Mouse (Mus musculus) A20 (cell line): ENCODE data around the gene Slc25a45.

ENCODE experiments used
- DNase-seq: peaks from one replicate; pipeline ENCODE4 v3.0.0-alpha.2; 2011; ENCODE audit warnings: low read depth, low spot score

Slc25a45 gene

DNA sequence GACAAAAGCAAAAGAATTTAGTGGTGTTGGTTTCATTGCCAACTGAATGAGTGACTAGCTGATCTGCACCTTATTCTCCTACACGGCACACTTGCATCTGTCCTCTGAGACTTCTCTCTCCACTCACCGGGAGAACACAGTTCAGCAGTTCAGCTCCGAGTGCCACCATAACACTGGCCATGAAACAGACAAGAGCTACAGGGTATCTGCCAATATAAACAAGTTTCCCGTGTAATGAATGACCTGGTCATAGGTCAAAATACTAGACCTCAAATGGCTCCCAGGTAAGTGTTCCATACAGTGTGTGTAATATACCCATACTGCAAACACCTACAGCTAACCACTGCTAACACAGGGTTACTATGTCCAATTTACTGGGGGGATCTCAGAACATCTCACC, 11.6 kb downstream of the Slc25a45 start:
- no peak for DNase-seq

DNA sequence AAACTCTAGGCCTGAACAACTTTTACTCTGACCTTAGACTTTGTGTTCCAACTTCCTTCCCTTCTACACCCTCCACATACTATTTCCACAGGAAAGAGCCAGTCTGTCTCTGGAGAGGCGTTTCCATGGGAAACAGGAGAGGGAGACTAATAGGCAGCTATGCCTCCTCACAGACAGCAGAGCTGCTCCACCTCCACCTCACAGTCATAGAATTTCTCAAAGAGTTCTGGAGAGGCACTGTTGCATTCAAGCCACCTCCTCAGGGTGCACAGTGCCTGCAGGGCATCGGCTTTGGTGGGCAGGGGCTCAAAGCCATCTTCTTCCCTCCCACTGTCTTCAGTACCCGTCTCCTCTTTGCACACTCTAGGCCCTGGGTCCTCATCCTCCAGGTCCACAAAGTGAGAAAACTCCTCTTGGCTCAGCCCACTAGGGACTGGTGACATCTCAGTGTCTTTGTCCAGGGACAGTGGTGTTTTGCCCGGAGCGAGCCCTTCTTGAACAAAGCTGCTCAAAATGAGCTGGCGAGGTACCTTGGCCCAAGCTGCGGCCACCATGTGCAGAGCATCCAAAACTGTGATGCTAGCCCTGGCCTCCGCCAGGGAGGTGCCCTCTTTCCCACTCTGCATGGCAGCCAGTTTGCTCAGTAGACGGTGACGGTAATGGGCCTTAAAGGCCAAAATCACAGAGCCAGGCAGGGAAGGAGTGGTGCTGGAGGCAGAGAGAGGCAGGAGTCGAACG, 14.1 kb downstream of the Slc25a45 start:
- DNase-seq = no peak

DNA sequence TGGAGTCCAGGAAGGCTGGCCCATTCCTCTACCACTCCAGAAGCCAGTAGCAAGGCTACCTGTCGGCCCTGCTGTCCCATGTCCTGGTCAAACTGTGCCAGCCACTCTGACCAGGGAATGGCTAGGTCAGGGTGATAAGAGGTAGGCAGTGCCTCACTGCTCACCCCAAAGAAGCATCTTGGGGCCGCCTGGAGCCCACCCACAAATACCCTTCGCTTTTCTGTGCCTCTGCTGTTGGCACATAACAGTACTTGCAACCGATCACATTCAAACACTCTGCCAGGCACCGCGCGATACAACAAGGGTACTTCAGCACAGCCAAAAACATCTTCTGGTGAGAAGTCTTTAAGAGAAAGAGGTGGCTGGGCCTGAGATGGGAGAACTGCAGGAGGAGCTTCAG, 14.7 kb downstream of the Slc25a45 start:
- no peak for DNase-seq

DNA sequence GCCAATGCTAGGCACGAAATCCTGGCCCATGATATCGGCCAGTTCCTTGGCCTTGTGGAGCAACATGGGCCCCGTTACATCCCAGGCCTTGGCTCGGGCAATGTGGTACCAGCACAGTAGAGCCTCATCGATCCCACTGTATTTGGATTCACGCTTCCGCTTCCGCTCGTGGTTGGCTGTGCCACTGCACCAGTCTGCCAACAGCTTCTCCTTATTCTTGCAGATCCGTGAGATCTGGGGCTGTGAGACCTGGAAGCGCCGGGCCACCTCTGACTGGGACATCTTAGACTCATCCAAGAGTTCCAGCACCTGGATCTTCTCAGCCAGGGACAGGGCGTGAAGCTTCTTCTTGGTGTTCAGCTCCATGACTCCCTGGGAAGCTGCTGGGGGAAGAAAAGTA, 15.1 kb downstream of the Slc25a45 start:
- DNase-seq = no peak

DNA sequence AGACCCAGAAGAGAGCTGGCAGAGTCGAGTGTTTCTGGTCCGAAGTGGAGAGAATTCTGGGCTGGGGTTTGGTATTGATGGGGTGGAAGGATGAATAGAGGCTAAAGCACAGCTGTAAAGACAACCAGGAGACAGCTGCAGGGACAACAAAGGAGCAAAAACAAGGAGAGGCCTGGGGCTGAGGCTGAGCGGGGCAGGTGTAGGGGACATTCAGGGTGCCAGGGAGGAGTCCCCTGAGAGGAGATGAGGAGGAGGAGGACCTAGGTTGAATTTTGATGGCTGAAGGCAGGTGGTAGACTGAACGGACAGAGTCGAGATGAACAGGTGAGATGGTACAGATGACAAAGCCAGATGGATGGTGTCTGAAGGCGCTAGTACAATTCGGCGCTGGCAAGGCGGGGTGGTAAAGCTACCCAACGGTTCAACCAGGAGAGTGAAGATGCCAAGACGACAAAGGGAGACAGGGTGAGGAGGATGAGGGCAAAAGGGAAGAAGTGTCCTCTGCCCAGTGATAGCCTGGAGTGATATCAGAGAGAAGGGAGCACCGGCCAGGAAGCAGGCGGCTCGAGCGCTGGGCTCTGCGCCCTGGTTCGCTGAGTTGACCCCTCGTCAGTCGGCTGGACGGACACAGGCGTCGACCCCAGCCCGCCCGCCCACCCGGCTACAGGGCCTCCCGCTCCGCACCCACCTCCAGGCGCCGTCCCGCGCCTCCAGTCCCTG, 15.8 kb downstream of the Slc25a45 start:
- peak; percentile 36 for DNase-seq

DNA sequence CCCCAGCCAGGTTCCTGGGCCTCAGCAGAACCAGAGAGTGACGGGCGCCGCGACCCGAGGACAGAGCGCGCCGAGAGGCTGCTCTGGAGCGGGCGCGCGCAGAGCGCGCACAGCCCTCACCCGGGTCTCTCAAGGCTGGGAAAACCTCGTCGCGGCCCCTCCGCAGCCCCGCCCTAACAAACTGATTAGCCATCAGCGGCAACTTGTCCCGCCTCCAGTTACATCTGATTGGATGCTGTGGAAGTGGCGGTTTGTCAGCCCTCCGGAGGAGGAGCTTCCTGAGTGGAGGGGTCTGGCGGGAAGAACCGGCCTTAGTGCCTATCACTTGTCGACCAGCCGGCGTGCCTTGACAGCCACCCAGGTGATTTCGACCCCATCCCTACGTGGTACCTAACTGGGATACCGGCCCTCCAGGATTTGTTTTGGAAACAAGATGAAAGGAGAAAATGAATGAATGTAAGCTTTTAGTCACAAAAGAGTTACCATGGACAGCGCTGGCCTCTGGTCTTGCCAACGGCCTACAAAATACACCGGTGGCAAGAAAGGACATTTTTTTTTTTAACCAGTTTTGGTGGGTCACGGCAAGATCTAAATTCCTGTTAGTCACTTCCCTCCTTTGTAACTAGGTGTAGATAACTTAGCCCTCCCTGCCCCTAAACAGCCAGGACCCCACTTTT, 16.5 kb downstream of the Slc25a45 start, which contains the start of gene Tigd3:
Gene Tigd3, minus strand, starts transcription at position 148 of the 677 bp plus-strand sequence.
- DNase-seq = peak; percentile 95

DNA sequence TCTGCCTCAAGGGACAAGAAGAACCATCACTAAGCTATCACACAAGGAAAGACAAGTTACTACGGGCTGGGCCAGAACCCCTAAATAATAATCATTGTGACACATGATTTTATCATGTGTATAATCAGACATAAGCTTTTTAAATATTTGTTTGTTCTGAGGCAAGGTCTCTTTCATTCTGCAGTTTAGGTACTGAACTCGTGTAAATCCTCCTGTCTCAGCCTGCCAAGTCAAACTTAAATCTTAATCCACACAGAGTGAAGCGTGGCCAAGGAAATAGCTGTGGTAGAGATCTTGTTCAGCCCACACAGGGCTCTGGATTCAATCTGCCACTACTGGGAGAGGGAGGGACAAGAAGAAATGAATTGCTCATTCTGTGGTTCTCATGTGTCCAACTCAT, 29.7 kb downstream of the Slc25a45 start:
- no peak for DNase-seq

DNA sequence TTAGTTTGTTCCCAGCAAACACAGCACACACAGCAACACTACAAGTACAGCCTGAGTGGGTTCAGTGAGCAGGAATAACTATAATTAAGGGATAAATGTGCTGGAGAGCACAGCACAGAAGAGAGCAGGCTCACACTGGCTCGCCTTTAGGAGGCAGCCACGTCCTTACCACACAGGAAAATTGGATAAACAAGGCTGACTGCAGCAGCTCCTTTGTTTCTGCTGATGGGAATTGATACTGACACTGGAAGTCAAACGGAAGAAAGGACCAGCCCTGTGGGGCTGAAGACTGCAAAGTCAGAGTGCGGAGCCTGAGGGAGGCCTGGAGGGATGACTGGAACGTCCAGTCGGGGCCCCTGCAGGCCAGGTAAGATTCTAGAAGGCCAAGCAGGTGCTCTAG, 32.6 kb downstream of the Slc25a45 start:
- no peak for DNase-seq

DNA sequence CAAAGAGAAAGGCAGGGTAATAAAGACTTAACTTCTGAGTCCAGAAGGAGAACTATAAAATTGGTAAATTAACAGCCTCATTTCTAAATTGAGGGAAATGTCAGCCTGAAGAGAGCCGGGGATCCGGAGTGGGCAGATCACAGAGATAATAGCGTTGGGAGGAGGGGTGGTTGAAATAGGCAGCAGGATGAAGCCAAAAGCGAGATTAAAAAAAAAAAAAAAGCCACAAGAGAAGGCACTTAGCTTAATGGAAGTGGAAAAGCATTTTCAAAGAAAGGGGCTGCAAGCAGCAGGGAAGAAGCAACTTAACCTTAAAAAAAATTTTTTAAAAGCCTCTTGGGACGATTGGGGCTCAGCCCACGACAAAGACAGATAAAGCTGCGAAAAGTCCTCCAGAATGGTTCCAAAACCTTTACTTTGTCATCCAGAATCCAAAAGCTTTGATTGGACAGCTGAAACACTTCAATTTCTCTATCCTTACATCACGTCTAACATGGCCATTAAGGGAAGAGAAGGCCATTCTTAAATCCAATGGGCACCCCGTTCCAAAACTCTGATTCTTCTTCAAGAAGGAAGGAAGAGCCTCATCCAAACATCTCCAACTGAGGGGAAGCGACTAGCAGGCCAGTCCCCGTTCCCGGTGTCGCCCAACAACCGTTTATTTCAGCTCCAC, 34.0 kb downstream of the Slc25a45 start:
- DNase-seq = no peak

DNA sequence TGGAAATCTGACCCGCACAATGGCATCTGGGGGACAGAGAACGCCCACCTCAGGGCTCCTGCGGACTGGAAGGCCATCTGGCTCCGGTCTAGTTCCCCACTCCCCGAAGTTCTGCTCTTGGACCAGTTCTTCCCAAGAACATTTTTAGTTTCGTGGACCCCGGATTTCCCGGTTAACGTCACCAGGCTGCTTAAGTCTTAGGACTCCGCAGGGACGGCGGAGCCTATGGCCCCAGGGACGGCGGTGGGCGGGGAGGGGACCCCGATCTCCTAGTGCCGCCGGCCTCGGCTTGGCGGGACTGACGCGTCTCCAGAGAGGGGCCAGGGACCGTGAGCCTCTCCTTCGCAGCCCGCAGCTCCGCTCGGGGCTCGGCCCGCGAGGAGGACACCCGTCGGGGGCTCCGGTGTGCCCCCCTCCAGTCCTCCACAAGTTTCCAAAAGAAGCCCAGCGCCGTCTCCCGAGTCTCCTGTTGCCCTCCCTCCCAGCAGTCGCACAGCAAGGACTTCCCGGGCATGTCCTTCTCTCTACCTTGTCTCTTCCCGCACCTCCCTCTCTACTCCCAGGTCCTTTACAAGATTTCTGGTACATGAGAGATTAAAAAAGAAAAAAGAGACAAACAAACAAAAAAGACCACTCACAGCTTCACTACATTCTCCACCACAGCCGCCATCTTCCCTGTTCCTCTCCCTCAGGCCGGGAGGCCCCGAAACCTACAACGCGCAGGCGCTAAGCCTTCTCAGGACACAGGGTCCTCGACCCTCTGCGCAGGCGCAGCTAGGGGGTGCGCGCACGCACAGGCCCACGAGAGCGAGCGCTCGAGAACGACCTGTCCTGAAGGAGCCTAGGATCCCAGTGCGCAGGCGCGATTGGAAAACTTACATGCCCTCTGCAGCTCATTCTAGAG, 34.7 kb downstream of the Slc25a45 start:
- peak; percentile 99 for DNase-seq

DNA sequence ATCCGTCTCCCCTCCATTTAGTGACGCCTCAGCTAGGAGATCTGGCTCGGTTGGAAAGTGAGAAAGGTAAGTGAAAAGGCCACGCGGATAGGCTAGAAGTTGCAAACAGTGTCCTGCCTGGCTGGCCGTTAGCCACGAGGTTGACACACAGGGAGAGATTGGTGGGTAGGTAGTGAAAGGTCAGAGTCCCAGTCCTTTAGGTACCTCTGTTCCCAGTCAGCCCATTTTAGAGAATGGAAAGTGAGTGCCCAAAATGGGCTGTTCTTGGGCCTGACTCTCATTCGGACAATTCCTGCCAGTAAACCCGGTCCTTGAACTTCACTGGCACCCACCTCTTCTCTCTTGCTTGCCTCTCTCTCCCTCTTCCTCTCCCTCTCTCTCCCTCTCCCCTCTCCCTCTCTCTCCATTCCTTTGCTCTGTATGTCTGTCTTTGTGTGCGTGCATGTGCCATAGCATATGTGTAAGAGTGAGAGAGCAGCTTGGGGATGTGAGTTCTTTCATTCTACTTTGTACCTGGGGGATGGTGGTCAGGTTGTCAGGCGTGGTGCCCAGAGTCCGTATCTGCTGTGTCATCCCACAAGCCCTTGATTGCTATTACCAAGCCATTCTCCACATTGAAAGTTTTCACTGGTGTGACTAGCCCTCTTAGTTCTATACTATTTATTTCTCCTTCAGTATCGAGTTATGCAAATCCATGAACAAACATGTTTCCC, 35.6 kb downstream of the Slc25a45 start, which contains the start of gene Dpf2:
Gene Dpf2, minus strand, starts transcription at position 4 of the 713 bp plus-strand sequence.
- DNase-seq = peak; percentile 56

DNA sequence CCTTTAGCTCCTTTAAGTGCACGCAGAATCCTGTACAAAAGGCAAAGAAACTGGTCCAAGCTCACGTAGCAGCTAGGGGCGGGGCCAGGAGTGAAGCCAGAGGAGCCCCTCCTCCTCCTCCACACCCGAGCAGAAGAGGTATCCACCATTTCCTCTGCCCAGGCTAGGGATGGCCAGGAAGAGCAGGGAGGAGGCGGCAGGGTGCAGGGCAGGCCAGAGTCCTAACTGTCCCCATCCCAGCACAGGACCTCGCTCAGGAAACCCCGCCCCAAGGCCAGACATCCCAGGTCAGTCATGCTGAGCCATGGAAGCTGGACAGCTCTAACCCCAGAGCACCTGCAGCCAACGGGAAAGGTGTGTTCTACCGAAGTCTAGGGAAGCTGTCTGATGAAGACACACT, 44.1 kb downstream of the Slc25a45 start:
- DNase-seq = peak; percentile 33

DNA sequence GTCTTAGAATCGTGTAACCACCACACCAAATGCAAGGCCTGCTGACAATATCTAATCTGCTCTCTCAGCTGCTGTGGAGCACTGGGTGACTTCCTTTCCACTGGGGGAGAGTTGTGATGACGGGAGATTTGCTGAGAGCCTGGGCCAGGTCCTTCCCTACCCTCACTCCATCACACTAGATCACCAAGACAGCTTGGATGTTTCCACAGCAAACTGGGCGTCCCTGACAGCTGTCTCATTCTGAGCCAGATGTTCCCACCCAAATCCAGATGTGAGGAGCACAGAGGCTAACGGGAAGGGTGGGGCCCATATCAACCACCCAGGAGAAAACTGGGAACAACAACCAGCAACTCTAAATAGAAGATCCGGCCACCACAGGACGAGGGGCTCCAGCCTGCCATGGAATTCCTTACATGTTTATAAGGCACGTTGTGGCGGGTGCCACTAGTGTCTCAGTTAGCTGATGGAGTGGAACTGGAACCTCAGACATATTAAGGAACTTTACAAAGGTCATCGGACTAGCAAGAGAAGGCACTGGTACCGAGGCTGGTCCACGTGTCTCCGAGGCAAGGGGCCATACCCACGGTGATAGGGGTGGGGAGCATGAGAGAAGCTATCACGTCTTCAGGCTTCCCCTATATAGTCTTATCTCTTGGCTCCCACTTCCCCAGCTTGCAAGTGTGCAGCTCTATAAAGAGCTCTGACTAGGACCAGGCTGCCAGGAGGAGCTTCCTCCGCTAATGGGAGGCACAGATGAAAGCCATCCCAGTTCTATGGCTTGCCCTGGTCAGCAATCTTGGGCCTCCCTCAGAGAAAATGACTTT, 44.7 kb downstream of the Slc25a45 start:
- no peak for DNase-seq

DNA sequence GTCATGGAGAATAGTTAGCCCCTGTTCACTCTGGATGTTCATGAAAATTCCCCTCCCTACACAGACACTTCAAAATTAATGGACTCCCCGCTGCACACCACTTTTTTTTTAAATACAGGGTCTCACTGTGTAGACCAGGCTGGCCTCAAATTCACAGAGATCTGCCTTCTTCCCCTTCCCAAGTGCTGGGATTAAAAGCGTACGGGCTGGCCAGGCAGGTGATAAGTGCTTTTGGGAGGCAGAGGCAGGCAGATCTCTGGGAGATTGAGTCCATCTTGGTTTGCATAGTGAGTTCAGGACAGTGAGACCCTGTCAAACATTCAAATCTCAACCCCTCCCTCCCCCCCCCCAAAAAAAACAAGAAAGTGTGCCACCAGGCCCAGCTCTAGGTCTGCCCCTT, 45.4 kb downstream of the Slc25a45 start:
- DNase-seq = no peak

DNA sequence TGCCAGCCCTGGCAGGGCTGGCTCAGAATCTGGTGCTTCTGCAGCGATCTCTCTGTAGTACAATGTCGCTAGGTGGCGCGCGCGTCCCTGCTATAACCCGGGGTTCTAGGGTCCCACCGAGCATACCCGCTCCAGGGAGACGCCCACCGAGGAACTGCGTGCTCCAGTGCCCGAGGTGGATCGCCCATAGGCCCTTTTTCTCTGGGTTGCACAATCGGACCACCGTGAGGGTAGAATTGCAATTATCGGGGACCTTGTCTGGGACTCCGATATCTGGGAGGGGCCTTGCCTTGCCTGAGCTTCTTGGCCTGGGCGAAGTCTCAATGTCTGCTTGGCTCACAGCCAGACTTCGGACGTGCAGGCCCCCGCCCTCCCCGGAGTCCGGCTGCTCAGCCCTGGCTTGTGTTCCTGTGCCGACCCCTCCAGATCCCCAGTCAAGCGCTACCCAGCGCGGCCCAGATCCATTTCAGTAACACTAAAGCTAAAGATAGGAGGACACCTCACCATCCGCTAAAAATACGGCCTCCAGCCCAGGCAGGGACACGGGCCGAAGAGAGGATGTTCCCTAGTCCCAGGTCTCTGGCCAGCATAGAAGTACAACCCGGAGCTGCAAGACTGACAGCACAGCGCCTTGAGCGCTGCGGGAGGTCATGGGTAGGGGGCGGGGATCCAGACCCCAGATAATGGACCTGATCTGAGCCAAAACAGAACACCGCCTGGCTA, 46.5 kb downstream of the Slc25a45 start:
- DNase-seq = peak; percentile 92

DNA sequence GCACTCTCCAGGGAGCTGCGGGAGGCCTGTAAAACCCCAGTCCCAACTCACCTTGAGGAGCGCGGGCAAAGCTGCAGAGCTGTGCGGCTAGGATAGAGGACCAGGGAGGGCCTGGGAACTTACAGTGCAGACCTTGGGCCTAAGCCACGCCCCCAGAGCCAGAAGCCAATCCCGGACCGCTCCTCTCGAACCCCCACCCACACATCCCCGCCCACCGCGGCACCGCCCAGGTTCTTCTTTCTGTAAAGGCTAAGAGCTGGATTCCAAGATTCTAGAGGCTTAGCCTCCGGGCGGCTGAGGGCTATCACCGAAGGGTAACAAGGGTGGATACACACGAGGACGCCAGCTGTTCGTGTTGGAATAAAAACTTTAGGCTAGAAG, 47.1 kb downstream of the Slc25a45 start, which contains the start of gene Cdc42ep2:
Gene Cdc42ep2, minus strand, starts transcription at position 104 of the 381 bp plus-strand sequence.
- peak; percentile 94 for DNase-seq

DNA sequence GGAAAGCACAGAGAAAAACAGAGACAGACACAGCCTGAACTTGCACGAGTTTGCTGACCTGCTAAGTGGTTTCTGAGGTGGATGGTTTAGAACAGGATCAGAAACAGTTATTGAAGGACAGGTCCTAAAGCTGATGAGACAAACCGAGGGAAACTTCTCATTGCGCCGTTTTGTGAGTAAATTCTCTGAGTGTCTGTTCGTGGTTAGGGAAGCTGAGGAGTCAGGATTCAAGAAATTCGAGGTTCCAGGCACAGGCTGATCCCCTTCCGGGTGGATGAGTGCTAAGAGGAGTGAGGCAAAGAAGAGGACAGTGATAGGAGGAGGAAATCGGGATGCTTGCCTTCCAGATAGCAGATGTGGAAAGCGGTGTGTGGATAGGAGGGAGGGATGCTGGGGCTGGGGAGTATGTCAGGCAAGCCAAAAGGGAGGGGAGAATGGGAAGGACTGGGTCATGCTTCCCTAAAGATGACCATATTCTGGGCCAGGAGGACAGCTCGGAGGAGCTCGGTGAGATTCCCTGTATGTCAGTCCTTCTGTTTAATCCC, 47.8 kb downstream of the Slc25a45 start:
- DNase-seq = no peak

DNA sequence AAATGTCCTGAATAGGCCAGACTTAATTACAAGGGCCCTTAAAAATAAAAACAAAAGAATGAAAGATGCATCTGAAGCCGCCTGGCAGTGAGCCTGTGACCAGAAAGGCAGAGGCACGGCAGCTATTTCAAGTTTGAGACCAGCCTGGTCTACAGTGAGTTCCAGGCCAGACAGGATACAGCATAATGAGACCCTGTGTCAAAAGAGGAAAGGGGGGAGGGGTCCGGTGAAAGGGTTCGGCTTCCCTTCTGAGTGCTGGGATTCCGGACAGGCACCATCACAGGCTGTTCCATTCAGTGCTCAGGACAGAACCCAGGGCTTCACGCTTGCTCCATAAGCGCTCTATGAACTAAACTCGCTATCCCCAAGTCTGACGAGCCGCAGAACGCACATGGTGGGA, 49.4 kb downstream of the Slc25a45 start:
- no peak for DNase-seq
